Mouse (Mus musculus) testis, adult 2 months (tissue): ENCODE measurements around the gene Tcfl5. TPM values are rescaled to one million over a fixed set of nuclear protein-coding genes. Genes with fewer than 3 reads are reported as not detected.

ENCODE experiments used
- H3K27ac ChIP-seq: fragments of 200-500 bp; 2 replicates; pipeline ENCODE4 v1.5.1; 2012; ENCODE audit warnings: low read depth, low read length; ENCODE audit not compliant: control insufficient read depth, insufficient read depth
- H3K27me3 ChIP-seq: fragments of 200-500 bp; 2 replicates; pipeline ENCODE4 v1.6.1; 2012; ENCODE audit warnings: mild to moderate bottlenecking, low read length, moderate library complexity; ENCODE audit not compliant: control insufficient read depth, insufficient read depth
- H3K36me3 ChIP-seq: fragments of 200-500 bp; 2 replicates; pipeline ENCODE4 v1.6.1; 2012; ENCODE audit warnings: mild to moderate bottlenecking, low read length; ENCODE audit not compliant: control insufficient read depth, insufficient read depth
- H3K4me1 ChIP-seq: fragments of 200-500 bp; 2 replicates; pipeline ENCODE4 v1.6.1; 2012; ENCODE audit warnings: low read length; ENCODE audit not compliant: control insufficient read depth, insufficient read depth
- H3K4me3 ChIP-seq: fragments of 200-500 bp; 2 replicates; pipeline ENCODE4 v1.5.1; 2012; ENCODE audit warnings: low read depth, mild to moderate bottlenecking, low read length, moderate library complexity, mixed read lengths; ENCODE audit not compliant: control insufficient read depth
- CTCF ChIP-seq: fragments of 200-500 bp; IDR thresholded peaks from 2 replicates; pipeline ENCODE4 v1.5.1; 2012; ENCODE audit warnings: low read depth, mild to moderate bottlenecking, inconsistent platforms, low read length, moderate library complexity; ENCODE audit not compliant: control insufficient read depth, insufficient read depth, insufficient replicate concordance
- POLR2A ChIP-seq: fragments of 200-500 bp; IDR thresholded peaks from 2 replicates; pipeline ENCODE4 v1.6.1; 2012; ENCODE audit warnings: low read depth, mild to moderate bottlenecking, inconsistent platforms, low read length, moderate library complexity; ENCODE audit not compliant: control insufficient read depth
- polyA plus RNA-seq: library from polyadenylated mRNA; depleted of rRNA; stranded (reverse); fragments of >200 nt; gene quantifications from 2 replicates; pipeline ENCODE4 v1.2.3, GENCODE M21; 2012

Tcfl5 gene
- polyA plus RNA-seq, 1 experiment, result 177 TPM

- Histone ChIP-seq H3K4me3 (no peak overlapping the region), H3K36me3 (no peaks in the 10 kb centered on the region), H3K27ac (no peak overlapping the region), H3K27me3 (no peaks in the 10 kb centered on the region), H3K4me1 (peaks cover 2% of the 10 kb centered on the region; the same call in 1 of the 2 replicates)
- no peak for TF ChIP-seq POLR2A
- no peak for TF ChIP-seq CTCF
Measured at GRCm38 (mm10) chr2:180646841-180647240, 4.3 kb upstream of the Tcfl5 start.

- no peaks in the 10 kb centered on the region for H3K27me3 ChIP-seq
- peak overlapping the region; percentile 84 for H3K27ac ChIP-seq
- H3K4me1 ChIP-seq, result peaks cover 2% of the 10 kb centered on the region
- peak overlapping the region; percentile 41 for H3K4me3 ChIP-seq
- no peaks in the 10 kb centered on the region for H3K36me3 ChIP-seq
- TF ChIP-seq POLR2A, result no peak; the same call in 1 of the 2 replicates
- TF ChIP-seq CTCF, result no peak
Measured at GRCm38 (mm10) chr2:180643626-180644025, 1.1 kb upstream of the Tcfl5 start.

GRCm38 (mm10) chr2:180641576-180642554, 643 bp downstream of the Tcfl5 start:
- no peaks in the 10 kb centered on the region for H3K27me3 ChIP-seq
- peak; percentile 51 for TF ChIP-seq POLR2A
- TF ChIP-seq CTCF, result no peak

GRCm38 (mm10) chr2:180611882-180612281, 30.6 kb downstream of the Tcfl5 start:
- TF ChIP-seq CTCF (no peak), POLR2A (no peak)
- H3K4me1 ChIP-seq, result no peaks in the 10 kb centered on the region
- no peaks in the 10 kb centered on the region for H3K27me3 ChIP-seq
- no peak overlapping the region for H3K4me3 ChIP-seq
- no peaks in the 10 kb centered on the region for H3K36me3 ChIP-seq
- H3K27ac ChIP-seq, result no peak overlapping the region

More at GRCm38 (mm10) chr2:180641576-180642554, 643 bp downstream of the Tcfl5 start:
- Histone ChIP-seq H3K27ac (peak overlapping the region; percentile 90), H3K4me3 (peak overlapping the region; percentile 93), H3K4me1 (peaks cover 2% of the 10 kb centered on the region), H3K36me3 (peaks cover 1% of the 10 kb centered on the region; the same call in 1 of the 2 replicates)

- Histone ChIP-seq H3K27ac (no peak overlapping the region), H3K4me1 (no peaks in the 10 kb centered on the region), H3K36me3 (no peaks in the 10 kb centered on the region), H3K27me3 (no peaks in the 10 kb centered on the region), H3K4me3 (no peak overlapping the region)
- no peak for TF ChIP-seq POLR2A
- TF ChIP-seq CTCF, result no peak
Measured at GRCm38 (mm10) chr2:180610283-180610682, 32.2 kb downstream of the Tcfl5 start.

GRCm38 (mm10) chr2:180604781-180605180, 37.7 kb downstream of the Tcfl5 start:
- Histone ChIP-seq H3K27ac (no peak overlapping the region), H3K36me3 (no peaks in the 10 kb centered on the region), H3K4me1 (no peaks in the 10 kb centered on the region), H3K27me3 (no peaks in the 10 kb centered on the region), H3K4me3 (no peak overlapping the region)
- TF ChIP-seq CTCF, result no peak
- no peak for TF ChIP-seq POLR2A

GRCm38 (mm10) chr2:180600569-180601021, 41.9 kb downstream of the Tcfl5 start:
- Histone ChIP-seq H3K27me3 (no peaks in the 10 kb centered on the region), H3K4me3 (no peak overlapping the region), H3K27ac (no peak overlapping the region), H3K4me1 (peaks cover 8% of the 10 kb centered on the region), H3K36me3 (no peaks in the 10 kb centered on the region)
- no peak for TF ChIP-seq CTCF
- TF ChIP-seq POLR2A, result no peak
